Mouse (Mus musculus): ENCODE data around the gene Tor1b.
"Not testable (repeated sequence)": the region's sequence is repeated elsewhere in the genome, so short reads cannot be mapped to it uniquely, and the experiment has no call there.

Tor1b gene

DNA sequence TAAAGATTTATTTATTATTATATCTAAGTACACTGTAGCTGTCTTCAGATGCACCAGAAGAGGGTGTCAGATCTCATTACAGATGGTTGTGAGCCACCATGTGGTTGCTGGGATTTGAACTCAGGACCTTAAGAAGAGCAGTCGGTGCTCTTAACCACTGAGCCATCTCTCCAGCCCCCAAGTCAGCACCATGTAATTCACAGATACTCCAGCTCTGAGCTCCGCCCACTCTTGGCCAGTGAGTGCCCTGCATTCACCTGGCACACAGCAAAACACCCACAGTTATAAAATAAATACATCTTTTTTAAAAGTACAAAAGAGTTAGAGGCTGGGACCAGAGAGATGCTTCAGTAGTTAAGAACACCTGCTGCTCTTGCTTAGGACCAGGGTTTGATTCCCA is 21.9 kb upstream of the Tor1b start:
- in situ Hi-C loops (cut with MseI, MboI), result loop anchor here in 1 of 2 experiments (10.0 kb wide), 1 partner anchor 96 kb away; the partner anchor contains the start of genes Asb6 and Prrx2

GRCm38 (mm10) chr2:30931922-30932321 is 20.8 kb upstream of the Tor1b start:
- in situ Hi-C loops (cut with MseI, MboI), result loop anchor here in 1 of 2 experiments (10.0 kb wide), 1 partner anchor 97 kb away; the partner anchor contains the start of genes Asb6 and Prrx2

DNA sequence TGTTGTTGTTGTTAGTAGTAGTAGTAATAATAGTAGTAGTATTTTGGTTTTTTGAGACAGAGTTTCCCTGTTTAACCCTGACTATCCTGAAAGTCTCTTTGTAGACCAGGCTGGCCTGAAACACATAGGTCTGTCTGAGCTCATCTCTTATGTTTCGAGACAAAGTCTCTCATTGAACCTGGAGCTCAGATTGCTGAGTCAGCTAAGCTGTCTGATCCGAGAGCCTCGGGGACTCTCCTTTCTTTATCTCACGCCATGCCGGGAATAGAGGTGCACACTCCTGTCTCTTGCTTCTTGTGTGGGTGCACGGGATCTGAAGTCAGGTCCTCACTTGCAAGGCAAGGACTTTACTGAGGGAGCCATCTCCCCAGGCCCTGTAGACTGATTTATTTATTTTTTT is 19.7 kb upstream of the Tor1b start:
- in situ Hi-C loops (cut with MseI, MboI), result loop anchor here in 1 of 2 experiments (10.0 kb wide), 1 partner anchor 98 kb away; the partner anchor contains the start of genes Asb6 and Prrx2

- in situ Hi-C loops (cut with MseI, MboI), result loop anchor here in 1 of 2 experiments (10.0 kb wide), 1 partner anchor 99 kb away; the partner anchor contains the start of genes Asb6 and Prrx2
Observed at GRCm38 (mm10) chr2:30933917-30934450, 18.8 kb upstream of the Tor1b start.

GRCm38 (mm10) chr2:30936808-30937207 is 16.0 kb upstream of the Tor1b start:
- in situ Hi-C loops (cut with MseI, MboI), result loop anchor here in 1 of 2 experiments (10.0 kb wide), 1 partner anchor 102 kb away; the partner anchor contains the start of genes Asb6 and Prrx2

- in situ Hi-C loops (cut with MseI, MboI), result loop anchor here in 1 of 2 experiments (10.0 kb wide), 1 partner anchor 103 kb away; the partner anchor contains the start of genes Asb6 and Prrx2
Observed at GRCm38 (mm10) chr2:30937731-30938130, 15.0 kb upstream of the Tor1b start.

DNA sequence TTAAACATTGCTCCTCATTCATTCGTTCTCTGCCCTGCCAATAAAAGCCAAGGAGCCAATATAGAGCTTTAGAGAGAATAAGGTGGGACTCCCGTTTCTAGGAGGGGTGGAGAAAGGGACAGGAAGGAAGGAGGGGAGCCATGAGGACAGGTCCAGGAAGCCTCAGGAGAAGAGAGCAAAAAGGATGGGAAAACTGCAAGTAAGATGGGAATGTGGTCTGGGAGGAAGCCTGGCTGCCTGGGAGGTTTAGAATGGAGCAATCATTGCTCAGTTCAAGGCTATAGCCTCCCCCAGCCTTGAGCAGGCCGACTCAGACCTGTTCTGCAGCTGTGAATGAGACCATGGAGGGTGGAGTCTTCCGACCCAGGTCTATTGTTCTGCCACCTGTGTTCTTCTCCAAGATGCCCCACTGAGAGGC is 14.2 kb upstream of the Tor1b start:
- in situ Hi-C loops (cut with MseI, MboI), result loop anchor here in 1 of 2 experiments (10.0 kb wide), 1 partner anchor 104 kb away; the partner anchor contains the start of genes Asb6 and Prrx2

DNA sequence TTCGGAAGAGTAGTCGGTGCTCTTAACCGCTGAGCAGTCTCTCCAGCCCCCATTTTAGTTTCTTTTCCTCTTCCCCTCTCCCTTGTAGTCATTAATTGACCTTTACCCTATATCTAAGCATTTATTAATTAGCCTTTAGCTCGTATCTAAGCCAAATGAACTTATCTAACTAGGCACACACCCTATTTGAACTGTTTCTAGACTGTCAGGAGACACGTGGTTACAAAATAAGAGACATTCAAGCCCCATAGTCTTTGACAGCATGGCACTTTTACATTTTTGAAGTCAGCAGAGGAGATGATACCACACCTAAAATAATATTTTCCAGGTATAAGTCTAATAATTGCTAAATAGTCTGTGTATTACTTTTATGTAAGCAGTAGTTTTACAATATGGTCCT is 11.2 kb upstream of the Tor1b start:
- in situ Hi-C loops (cut with MseI, MboI), result no loop called here

DNA sequence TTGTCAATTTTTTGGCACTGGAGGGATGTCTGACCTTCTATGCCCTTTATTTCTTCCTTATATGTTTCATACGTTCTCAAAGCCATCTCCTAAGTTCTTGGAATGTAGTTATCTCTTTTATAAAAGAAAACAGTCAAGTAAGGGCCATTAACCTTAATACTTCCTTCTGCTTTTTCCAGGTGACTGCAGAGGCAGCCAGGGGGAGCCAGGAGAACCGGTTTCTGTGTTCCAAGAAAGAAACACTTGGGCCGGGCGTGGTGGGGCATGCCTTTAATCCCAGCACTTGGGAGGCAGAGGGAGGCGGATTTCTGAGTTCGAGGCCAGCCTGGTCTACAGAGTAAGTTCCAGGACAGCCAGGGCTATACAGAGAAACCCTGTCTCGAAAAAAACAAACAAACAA is 10.6 kb upstream of the Tor1b start:
- in situ Hi-C loops (cut with MseI, MboI), result not testable (repeated sequence)

DNA sequence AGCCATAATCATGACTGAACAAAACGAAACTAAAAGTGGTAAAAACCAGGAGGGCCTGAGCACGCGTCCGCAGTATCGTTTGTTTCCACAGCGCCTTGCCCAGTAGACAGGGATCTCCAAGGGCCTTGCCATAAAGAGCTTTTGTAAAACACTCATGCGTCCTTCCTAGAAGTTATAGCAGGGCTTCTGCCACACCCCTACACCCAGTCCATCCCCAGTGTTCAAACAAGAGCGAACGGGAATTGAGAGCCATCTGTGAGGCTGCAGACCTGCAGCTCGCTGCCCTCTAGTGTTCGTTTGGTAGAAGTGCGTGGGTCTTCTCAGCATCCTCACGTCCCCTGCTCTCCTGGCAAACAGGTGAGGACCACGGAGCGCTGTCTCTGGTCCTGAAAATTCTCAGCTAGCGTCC is 10.2 kb upstream of the Tor1b start:
- in situ Hi-C loops (cut with MseI, MboI), result no loop called here

DNA sequence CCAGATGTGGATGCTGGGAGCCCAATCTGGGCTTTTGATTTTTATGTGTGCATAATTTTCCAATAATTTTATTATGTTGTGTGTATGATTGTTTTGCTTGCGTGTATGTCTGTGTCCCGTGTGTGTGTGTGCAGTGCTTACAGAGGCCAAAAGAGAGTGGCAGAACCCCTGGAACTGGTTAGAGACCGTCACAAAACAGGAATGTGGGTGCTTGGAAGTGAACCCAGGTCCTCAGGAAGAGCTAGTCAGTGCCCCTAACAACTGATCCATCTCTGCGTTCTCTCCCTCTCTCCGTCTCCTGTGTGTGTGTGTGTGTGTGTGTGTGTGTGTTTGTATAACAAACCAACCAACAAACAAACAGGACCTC is 319 bp upstream of the Tor1b start:
- in situ Hi-C loops (cut with MseI, MboI), result no loop called here

- in situ Hi-C loops (cut with MseI, MboI), result no loop called here
Observed at GRCm38 (mm10) chr2:30954797-30955196, 2.0 kb downstream of the Tor1b start.

DNA sequence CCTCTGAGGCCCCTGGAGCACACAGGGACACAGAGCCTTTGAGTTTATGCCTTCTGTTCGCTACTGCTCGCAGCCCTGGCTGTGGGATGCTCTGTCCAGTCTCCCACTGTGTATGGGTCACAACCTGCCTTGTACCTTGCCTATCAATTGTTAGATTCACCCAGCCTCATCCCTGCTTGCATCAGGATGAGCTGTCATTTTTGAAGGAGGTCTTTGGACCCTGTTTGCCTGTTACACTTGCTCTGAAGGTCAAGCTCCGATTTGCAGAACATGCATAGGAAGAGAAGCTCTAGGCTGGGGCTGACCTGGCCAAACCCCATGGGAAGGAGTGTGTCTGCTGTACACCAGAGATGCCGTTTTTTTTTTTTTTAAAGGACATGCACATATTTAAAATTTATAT is 4.8 kb downstream of the Tor1b start:
- in situ Hi-C loops (cut with MseI, MboI), result no loop called here

DNA sequence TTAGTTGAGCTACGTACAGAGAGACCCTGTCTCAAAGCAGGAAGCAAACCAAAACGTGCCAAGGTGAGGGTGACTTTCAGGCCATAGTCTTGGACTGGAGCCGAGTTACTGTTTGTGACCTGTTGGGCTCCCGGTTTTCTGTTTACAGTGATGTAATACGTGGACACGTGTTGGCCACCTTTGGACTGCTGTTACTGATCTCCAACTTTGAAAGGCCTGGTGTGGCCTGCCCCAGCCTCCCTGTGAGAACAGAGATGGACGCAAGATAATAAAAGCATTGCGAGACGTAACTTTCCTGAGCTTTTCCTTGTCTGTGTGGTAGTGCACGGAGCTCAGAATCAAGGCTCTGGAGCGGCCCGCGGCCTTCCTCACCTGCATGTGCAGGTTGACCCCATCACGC is 6.0 kb downstream of the Tor1b start:
- in situ Hi-C loops (cut with MseI, MboI), result no loop called here

DNA sequence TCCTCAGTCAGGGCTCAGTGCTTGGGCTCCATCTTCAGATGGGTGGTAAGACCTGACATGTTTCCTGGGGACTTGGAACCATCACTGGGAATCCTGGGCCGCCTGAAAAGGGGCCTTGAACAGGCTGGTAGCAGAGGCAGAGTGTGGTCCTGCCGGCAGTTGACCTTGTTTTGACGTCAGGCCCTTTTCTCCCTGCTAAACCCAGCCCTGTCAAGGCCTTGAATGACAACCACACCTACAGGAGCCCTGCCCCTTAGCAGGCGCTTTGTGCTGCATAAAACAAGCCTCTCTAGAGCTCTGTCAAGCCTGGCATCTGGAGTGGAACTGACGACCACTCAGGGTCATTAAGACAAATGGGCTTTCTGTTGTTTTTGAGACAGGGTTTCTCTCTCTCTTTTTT is 7.1 kb downstream of the Tor1b start:
- in situ Hi-C loops (cut with MseI, MboI), result no loop called here

DNA sequence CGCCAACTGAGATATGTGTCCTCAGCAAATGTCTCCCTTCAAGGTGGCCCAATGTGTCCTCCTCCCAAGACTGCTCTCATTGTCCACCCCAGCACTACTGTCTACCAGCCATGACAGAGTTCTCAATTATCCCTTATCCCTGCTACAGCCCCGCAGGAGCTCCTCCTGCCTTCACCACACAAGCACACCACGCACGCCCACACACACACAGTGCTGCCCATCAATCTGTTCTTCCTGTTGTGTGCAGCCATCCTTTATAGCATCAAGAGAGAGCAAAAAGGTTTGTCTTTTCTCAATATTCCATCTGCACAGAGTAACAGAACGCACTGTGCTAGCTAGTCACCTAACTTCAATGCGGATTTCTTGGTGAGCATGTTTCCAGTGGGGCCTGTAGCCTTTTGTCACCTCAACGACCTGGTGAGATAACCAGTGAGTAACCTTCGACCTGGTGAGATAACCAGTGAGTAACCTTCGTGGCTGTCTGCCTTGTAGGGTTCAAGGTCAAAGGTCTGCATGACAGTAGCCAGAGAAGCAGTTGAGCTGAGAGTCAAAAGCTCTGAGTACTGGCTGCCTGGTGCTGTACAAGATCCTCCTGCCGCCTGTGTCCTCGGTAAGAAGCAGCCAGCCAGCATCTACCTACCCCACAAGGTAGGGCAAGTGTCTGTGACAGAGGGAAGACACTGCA is 10.0 kb downstream of the Tor1b start:
- in situ Hi-C loops (cut with MseI, MboI), result no loop called here

DNA sequence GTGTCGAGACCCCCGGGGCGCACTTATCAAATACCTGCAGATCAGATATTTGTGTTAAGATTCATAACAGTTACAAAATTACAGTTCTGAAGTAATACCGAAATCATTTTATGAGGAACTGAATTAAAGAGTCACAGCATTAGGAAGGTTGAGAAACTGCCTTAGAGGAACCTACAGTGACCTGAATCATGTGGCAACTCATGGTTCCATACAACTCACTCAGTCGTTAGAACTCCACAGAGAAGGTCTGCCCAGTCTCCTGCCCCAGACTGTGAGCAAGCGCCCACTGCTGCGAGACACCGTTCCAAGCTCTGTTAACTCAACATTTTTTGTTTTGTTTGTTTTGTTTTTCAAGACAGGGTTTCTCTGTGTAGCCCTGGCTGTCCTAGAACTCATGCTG is 12.9 kb downstream of the Tor1b start:
- in situ Hi-C loops (cut with MseI, MboI), result no loop called here

- in situ Hi-C loops (cut with MseI, MboI), result no loop called here
Observed at GRCm38 (mm10) chr2:30966826-30967225, 14.1 kb downstream of the Tor1b start.

- in situ Hi-C loops (cut with MseI, MboI), result no loop called here
Observed at GRCm38 (mm10) chr2:30967352-30968327, 14.9 kb downstream of the Tor1b start, which contains the start of gene Tor1a. TSS of gene Tor1a (minus strand) at chr2:30967933.

DNA sequence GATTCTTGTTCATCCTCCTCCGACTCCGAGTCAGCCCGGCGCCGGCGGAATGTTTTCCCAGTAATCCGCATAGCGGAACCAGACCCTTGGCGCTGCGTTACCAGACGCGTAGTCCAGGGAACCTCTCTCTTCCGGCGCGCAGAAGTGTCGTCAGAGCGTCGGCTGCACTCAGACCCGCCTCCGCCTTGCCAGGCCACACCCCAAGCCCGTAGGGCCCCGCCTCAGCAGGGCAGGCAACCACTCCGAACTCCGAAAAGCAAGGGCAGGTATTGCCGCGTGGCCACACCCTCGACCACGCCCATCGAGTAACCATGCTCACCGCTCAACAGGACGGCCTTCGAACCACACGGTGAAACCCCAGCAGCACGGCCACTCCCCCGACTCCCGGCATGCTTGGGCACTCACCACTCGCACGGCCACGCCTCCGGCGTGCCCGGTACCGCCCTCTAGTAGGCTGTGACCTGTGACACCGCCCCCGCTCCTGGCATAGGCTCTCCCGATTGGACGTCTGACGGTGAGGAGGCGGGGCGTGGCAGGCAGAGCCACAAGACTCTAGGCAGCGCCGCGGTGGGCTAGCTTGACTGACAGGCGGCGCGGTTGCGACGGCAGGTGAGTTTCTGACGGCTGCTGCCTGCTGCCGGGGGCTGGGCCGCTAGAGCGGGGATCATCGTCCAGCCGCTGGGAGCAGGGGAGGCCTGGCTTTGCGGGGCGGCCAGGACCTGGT is 29.2 kb downstream of the Tor1b start, which contains the start of the genes BC005624 and Usp20:
Gene BC005624 (minus strand): TSS at position 412 of the 724 bp plus-strand sequence.
Gene Usp20 (plus strand): TSS at position 490 of the 724 bp plus-strand sequence.
- in situ Hi-C loops (cut with MseI, MboI), result no loop called here

DNA sequence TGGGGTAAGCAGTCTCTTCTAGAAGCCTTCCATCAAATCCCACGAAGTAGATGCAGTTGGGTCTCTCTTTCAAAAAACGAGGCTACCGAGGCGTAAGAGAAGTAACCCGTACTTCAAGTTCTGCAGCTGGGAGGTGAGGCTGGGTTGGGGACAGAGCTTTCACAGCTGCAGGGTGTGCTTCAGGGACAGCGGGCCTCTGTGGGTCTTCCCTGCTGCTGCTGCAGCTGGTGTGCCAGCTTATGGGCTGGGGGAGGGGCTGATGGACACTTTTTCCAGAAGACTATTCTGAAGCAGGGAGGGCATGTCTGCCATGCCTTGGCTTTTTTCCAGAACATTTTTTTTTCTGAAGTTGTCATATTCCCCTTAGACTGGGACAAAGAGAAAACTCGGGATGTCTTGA is 30.3 kb downstream of the Tor1b start:
- in situ Hi-C loops (cut with MseI, MboI), result no loop called here

Measured in mouse trophoblast stem cell (cell line).